Mouse (Mus musculus): ENCODE results near the gene Ugt2a1. TPM values are rescaled to one million over a fixed set of nuclear protein-coding genes. Genes with fewer than 3 reads are reported as not detected.
"Not testable (repeated sequence)": the region's sequence is repeated elsewhere in the genome, so short reads cannot be mapped to it uniquely, and the experiment has no call there.

The Ugt2a1 gene
- not detected in 2 replicates for polyA plus RNA-seq (2014; fragmentation: Nextera tagmentation; extraction: Ambion mirVana)

- DNase-seq (ENCODE audit: low spot score) (no peak), ATAC-seq (replicated peaks; ENCODE audit: low FRiP score) (no peak)
- Histone ChIP-seq H3K27me3 (replicated peaks; ENCODE audit: control insufficient read depth, insufficient read depth, low read length) (no peaks in the 10 kb centered on the region), H3K36me3 (ENCODE audit: control insufficient read depth, insufficient read depth, low read length) (no peaks in the 10 kb centered on the region), H3K9ac (ENCODE audit: low read depth, low read length) (no peak within 1 kb of the TSS), H3K4me2 (no peak within 1 kb of the TSS), H3K27ac (ENCODE audit: low read depth, low read length) (no peak within 1 kb of the TSS), H3K9me3 (ENCODE audit: control insufficient read depth, low read length) (no peaks in the 10 kb centered on the region), H3K4me3 (ENCODE audit: low read depth, low read length) (no peak within 1 kb of the TSS), H3K4me1 (replicated peaks; ENCODE audit: control insufficient read depth, insufficient read depth, low read length) (no peaks in the 10 kb centered on the region)
- 85% methylated on average over 1 of the region's 1 CpGs for WGBS
Measured at GRCm38 (mm10) chr5:87490771-87491170, at the start of gene Ugt2a1. TSS of gene Ugt2a1 (minus strand) at chr5:87490871.

GRCm38 (mm10) chr5:87538111-87538510 lies 47.4 kb upstream of the Ugt2a1 start, which contains the start of gene Sult1b1:
TSS of gene Sult1b1 (minus strand) at chr5:87538195.
- Histone ChIP-seq H3K4me3 (ENCODE audit: low read depth, low read length) (no peak within 1 kb of the TSS), H3K9me3 (ENCODE audit: control insufficient read depth, low read length) (no peaks in the 10 kb centered on the region), H3K27ac (ENCODE audit: low read depth, low read length) (no peak within 1 kb of the TSS), H3K4me1 (replicated peaks; ENCODE audit: control insufficient read depth, insufficient read depth, low read length) (no peaks in the 10 kb centered on the region), H3K9ac (ENCODE audit: low read depth, low read length) (no peak within 1 kb of the TSS), H3K36me3 (ENCODE audit: control insufficient read depth, insufficient read depth, low read length) (no peaks in the 10 kb centered on the region), H3K4me2 (no peak within 1 kb of the TSS), H3K27me3 (replicated peaks; ENCODE audit: control insufficient read depth, insufficient read depth, low read length) (no peaks in the 10 kb centered on the region)
- 86% methylated on average over 2 of the region's 2 CpGs for WGBS
- DNase-seq (ENCODE audit: low spot score) (no peak), ATAC-seq (replicated peaks; ENCODE audit: low FRiP score) (no peak)

GRCm38 (mm10) chr5:87535994-87536644 lies 45.4 kb upstream of the Ugt2a1 start:
- H3K4me2 ChIP-seq, result no peak overlapping the region
- no peaks in the 10 kb centered on the region for H3K27me3 ChIP-seq (replicated peaks; ENCODE audit: control insufficient read depth, insufficient read depth, low read length)
- H3K4me3 ChIP-seq (ENCODE audit: low read depth, low read length), result no peak overlapping the region
- ATAC-seq (replicated peaks; ENCODE audit: low FRiP score) (peak; percentile 77), DNase-seq (ENCODE audit: low spot score) (no peak)
- no peaks in the 10 kb centered on the region for H3K9me3 ChIP-seq (ENCODE audit: control insufficient read depth, low read length)
- H3K27ac ChIP-seq (ENCODE audit: low read depth, low read length), result no peak overlapping the region
- H3K4me1 ChIP-seq (replicated peaks; ENCODE audit: control insufficient read depth, insufficient read depth, low read length), result no peaks in the 10 kb centered on the region
- no peak overlapping the region for H3K9ac ChIP-seq (ENCODE audit: low read depth, low read length)
- H3K36me3 ChIP-seq (ENCODE audit: control insufficient read depth, insufficient read depth, low read length), result no peaks in the 10 kb centered on the region
- WGBS, result 76% methylated on average over 4 of the region's 4 CpGs

GRCm38 (mm10) chr5:87532288-87532687 lies 41.6 kb upstream of the Ugt2a1 start:
- Histone ChIP-seq H3K9ac (ENCODE audit: low read depth, low read length) (no peak overlapping the region), H3K4me2 (no peak overlapping the region), H3K4me1 (replicated peaks; ENCODE audit: control insufficient read depth, insufficient read depth, low read length) (no peaks in the 10 kb centered on the region), H3K4me3 (ENCODE audit: low read depth, low read length) (no peak overlapping the region), H3K36me3 (ENCODE audit: control insufficient read depth, insufficient read depth, low read length) (no peaks in the 10 kb centered on the region), H3K27ac (ENCODE audit: low read depth, low read length) (no peak overlapping the region), H3K9me3 (ENCODE audit: control insufficient read depth, low read length) (no peaks in the 10 kb centered on the region), H3K27me3 (replicated peaks; ENCODE audit: control insufficient read depth, insufficient read depth, low read length) (no peaks in the 10 kb centered on the region)
- WGBS, result 52% methylated on average over 2 of the region's 2 CpGs
- no peak for DNase-seq (ENCODE audit: low spot score)
- ATAC-seq (replicated peaks; ENCODE audit: low FRiP score), result peak; percentile 69

GRCm38 (mm10) chr5:87523561-87523960 lies 32.9 kb upstream of the Ugt2a1 start:
- not testable (repeated sequence) for H3K9ac ChIP-seq (ENCODE audit: low read depth, low read length); H3K4me3 ChIP-seq (ENCODE audit: low read depth, low read length); ATAC-seq (replicated peaks; ENCODE audit: low FRiP score); DNase-seq (ENCODE audit: low spot score); H3K36me3 ChIP-seq (ENCODE audit: control insufficient read depth, insufficient read depth, low read length); H3K9me3 ChIP-seq (ENCODE audit: control insufficient read depth, low read length); H3K27ac ChIP-seq (ENCODE audit: low read depth, low read length); H3K4me2 ChIP-seq; H3K27me3 ChIP-seq (replicated peaks; ENCODE audit: control insufficient read depth, insufficient read depth, low read length); H3K4me1 ChIP-seq (replicated peaks; ENCODE audit: control insufficient read depth, insufficient read depth, low read length)
- 71% methylated on average over 2 of the region's 2 CpGs for WGBS

GRCm38 (mm10) chr5:87505776-87506458 lies 15.2 kb upstream of the Ugt2a1 start:
- 60% methylated on average over 4 of the region's 4 CpGs for WGBS

GRCm38 (mm10) chr5:87502687-87503086 lies 12.0 kb upstream of the Ugt2a1 start:
- DNase-seq (ENCODE audit: low spot score) (no peak), ATAC-seq (replicated peaks; ENCODE audit: low FRiP score) (no peak)
- H3K9me3 ChIP-seq (ENCODE audit: control insufficient read depth, low read length), result no peaks in the 10 kb centered on the region
- no peak overlapping the region for H3K4me3 ChIP-seq (ENCODE audit: low read depth, low read length)
- no peaks in the 10 kb centered on the region for H3K27me3 ChIP-seq (replicated peaks; ENCODE audit: control insufficient read depth, insufficient read depth, low read length)
- no peak overlapping the region for H3K27ac ChIP-seq (ENCODE audit: low read depth, low read length)
- WGBS, result 68% methylated on average over 1 of the region's 1 CpGs
- no peaks in the 10 kb centered on the region for H3K36me3 ChIP-seq (ENCODE audit: control insufficient read depth, insufficient read depth, low read length)
- no peak overlapping the region for H3K4me2 ChIP-seq
- no peaks in the 10 kb centered on the region for H3K4me1 ChIP-seq (replicated peaks; ENCODE audit: control insufficient read depth, insufficient read depth, low read length)
- no peak overlapping the region for H3K9ac ChIP-seq (ENCODE audit: low read depth, low read length)

More at GRCm38 (mm10) chr5:87505776-87506458, 15.2 kb upstream of the Ugt2a1 start:
- Histone ChIP-seq H3K4me1 (replicated peaks; ENCODE audit: control insufficient read depth, insufficient read depth, low read length) (no peaks in the 10 kb centered on the region), H3K4me2 (no peak overlapping the region), H3K36me3 (ENCODE audit: control insufficient read depth, insufficient read depth, low read length) (no peaks in the 10 kb centered on the region), H3K9me3 (ENCODE audit: control insufficient read depth, low read length) (no peaks in the 10 kb centered on the region), H3K9ac (ENCODE audit: low read depth, low read length) (no peak overlapping the region), H3K4me3 (ENCODE audit: low read depth, low read length) (no peak overlapping the region), H3K27ac (ENCODE audit: low read depth, low read length) (no peak overlapping the region), H3K27me3 (replicated peaks; ENCODE audit: control insufficient read depth, insufficient read depth, low read length) (no peaks in the 10 kb centered on the region)
- no peak for ATAC-seq (replicated peaks; ENCODE audit: low FRiP score)
- DNase-seq (ENCODE audit: low spot score), result no peak

GRCm38 (mm10) chr5:87499341-87499740 lies 8.7 kb upstream of the Ugt2a1 start:
- Histone ChIP-seq H3K9me3 (ENCODE audit: control insufficient read depth, low read length) (no peaks in the 10 kb centered on the region), H3K4me3 (ENCODE audit: low read depth, low read length) (no peak overlapping the region)

GRCm38 (mm10) chr5:87498936-87499335 lies 8.3 kb upstream of the Ugt2a1 start:
- Histone ChIP-seq H3K4me3 (ENCODE audit: low read depth, low read length) (no peak overlapping the region), H3K36me3 (ENCODE audit: control insufficient read depth, insufficient read depth, low read length) (no peaks in the 10 kb centered on the region), H3K27me3 (replicated peaks; ENCODE audit: control insufficient read depth, insufficient read depth, low read length) (no peaks in the 10 kb centered on the region), H3K9me3 (ENCODE audit: control insufficient read depth, low read length) (no peaks in the 10 kb centered on the region), H3K27ac (ENCODE audit: low read depth, low read length) (no peak overlapping the region), H3K4me2 (no peak overlapping the region), H3K9ac (ENCODE audit: low read depth, low read length) (no peak overlapping the region), H3K4me1 (replicated peaks; ENCODE audit: control insufficient read depth, insufficient read depth, low read length) (no peaks in the 10 kb centered on the region)
- DNase-seq (ENCODE audit: low spot score) (no peak), ATAC-seq (replicated peaks; ENCODE audit: low FRiP score) (no peak)

More at GRCm38 (mm10) chr5:87499341-87499740, 8.7 kb upstream of the Ugt2a1 start:
- H3K9ac ChIP-seq (ENCODE audit: low read depth, low read length), result no peak overlapping the region
- no peak for DNase-seq (ENCODE audit: low spot score)
- no peak overlapping the region for H3K27ac ChIP-seq (ENCODE audit: low read depth, low read length)
- H3K36me3 ChIP-seq (ENCODE audit: control insufficient read depth, insufficient read depth, low read length), result no peaks in the 10 kb centered on the region
- no peaks in the 10 kb centered on the region for H3K4me1 ChIP-seq (replicated peaks; ENCODE audit: control insufficient read depth, insufficient read depth, low read length)
- no peaks in the 10 kb centered on the region for H3K27me3 ChIP-seq (replicated peaks; ENCODE audit: control insufficient read depth, insufficient read depth, low read length)
- no peak overlapping the region for H3K4me2 ChIP-seq
- no peak for ATAC-seq (replicated peaks; ENCODE audit: low FRiP score)
